Mouse (Mus musculus): ENCODE measurements around the gene Mtg2. TPM values are rescaled to one million over a fixed set of nuclear protein-coding genes. Genes with fewer than 3 reads are reported as not detected.

Gene Mtg2
- polyA plus RNA-seq, 1 experiment, result 19.1 TPM

Other genes starting within 250 kb of the Mtg2 start
- 4.2 and 9.0 TPM in 2 replicates for gene Taf4, start 93.9 kb upstream of the Mtg2 start, polyA plus RNA-seq (2012; rRNA removed)
- gene Lsm14b, start 45.6 kb upstream of the Mtg2 start, polyA plus RNA-seq (2012; rRNA removed), result 31.1 and 42.4 TPM in 2 replicates
- 231 and 271 TPM in 2 replicates for gene Psma7, start 28.2 kb upstream of the Mtg2 start, polyA plus RNA-seq (2012; rRNA removed)
- gene Ss18l1, start 28.1 kb upstream of the Mtg2 start, polyA plus RNA-seq (2012; rRNA removed), result 39.2 and 58.7 TPM in 2 replicates
- gene Hrh3, start 33.9 kb downstream of the Mtg2 start, polyA plus RNA-seq (2012; rRNA removed), result 1.4 and 1.5 TPM in 2 replicates
- gene Osbpl2, start 48.7 kb downstream of the Mtg2 start, polyA plus RNA-seq (2012; rRNA removed), result 57.3 and 63.2 TPM in 2 replicates
- gene Adrm1, start 100.9 kb downstream of the Mtg2 start, polyA plus RNA-seq (2012; rRNA removed), result 103 and 106 TPM in 2 replicates
- 43.9 and 61.8 TPM in 2 replicates for gene Lama5, start 155.3 kb downstream of the Mtg2 start, polyA plus RNA-seq (2012; rRNA removed)
- gene Rps21, start 186.8 kb downstream of the Mtg2 start, polyA plus RNA-seq (2012; rRNA removed), result 3,429 and 4,309 TPM in 2 replicates
- gene Cables2, start 202.9 kb downstream of the Mtg2 start, polyA plus RNA-seq (2012; rRNA removed), result 30.8 and 33.2 TPM in 2 replicates
- gene Rbbp8nl, start 219.3 kb downstream of the Mtg2 start, polyA plus RNA-seq (2012; rRNA removed), result 3.6 and 4.2 TPM in 2 replicates

Measured in gonadal fat pad, adult 2 months (tissue).